Mouse (Mus musculus) testis, postnatal 10 days (tissue): ENCODE measurements around the gene Plekha8.

Experiments
- DNase-seq: peaks from one replicate; pipeline ENCODE4 v3.0.0; 2021; ENCODE audit warnings: low spot score

Plekha8 gene

GRCm38 (mm10) chr6:54655471-54656095, 60.7 kb downstream of the Plekha8 start:
- DNase-seq: no peak

- DNase-seq: no peak
Measured at GRCm38 (mm10) chr6:54657861-54658260, 63.0 kb downstream of the Plekha8 start.

GRCm38 (mm10) chr6:54669868-54670267, 75.0 kb downstream of the Plekha8 start:
- no peak for DNase-seq

- DNase-seq: no peak
Measured at GRCm38 (mm10) chr6:54672901-54673300, 78.0 kb downstream of the Plekha8 start.

- DNase-seq: no peak
Measured at GRCm38 (mm10) chr6:54679686-54680085, 84.8 kb downstream of the Plekha8 start.

- peak; percentile 100 for DNase-seq
Measured at GRCm38 (mm10) chr6:54680891-54681745, 86.2 kb downstream of the Plekha8 start, which contains the start of gene Mturn. Mturn (plus strand) TSS chr6:54681624.

- DNase-seq: peak; percentile 79
Measured at GRCm38 (mm10) chr6:54681746-54682428, 87.0 kb downstream of the Plekha8 start.

- DNase-seq: no peak
Measured at GRCm38 (mm10) chr6:54684085-54684484, 89.2 kb downstream of the Plekha8 start.

GRCm38 (mm10) chr6:54685103-54685502, 90.2 kb downstream of the Plekha8 start:
- no peak for DNase-seq

GRCm38 (mm10) chr6:54685716-54686395, 90.9 kb downstream of the Plekha8 start:
- no peak for DNase-seq

GRCm38 (mm10) chr6:54686946-54687737, 92.2 kb downstream of the Plekha8 start:
- no peak for DNase-seq

- no peak for DNase-seq
Measured at GRCm38 (mm10) chr6:54688467-54689323, 93.8 kb downstream of the Plekha8 start.

GRCm38 (mm10) chr6:54689686-54690085, 94.8 kb downstream of the Plekha8 start:
- DNase-seq: peak; percentile 22

- no peak for DNase-seq
Measured at GRCm38 (mm10) chr6:54690838-54691237, 95.9 kb downstream of the Plekha8 start.

- no peak for DNase-seq
Measured at GRCm38 (mm10) chr6:54691368-54692116, 96.6 kb downstream of the Plekha8 start.

- no peak for DNase-seq
Measured at GRCm38 (mm10) chr6:54692201-54692600, 97.3 kb downstream of the Plekha8 start.

GRCm38 (mm10) chr6:54693286-54693685, 98.4 kb downstream of the Plekha8 start:
- no peak for DNase-seq
